Mouse (Mus musculus): ENCODE data around the gene Tbck.
A peak's percentile ranks its signal among the peaks of the same experiment; 100 is the strongest.

The Tbck gene

DNA sequence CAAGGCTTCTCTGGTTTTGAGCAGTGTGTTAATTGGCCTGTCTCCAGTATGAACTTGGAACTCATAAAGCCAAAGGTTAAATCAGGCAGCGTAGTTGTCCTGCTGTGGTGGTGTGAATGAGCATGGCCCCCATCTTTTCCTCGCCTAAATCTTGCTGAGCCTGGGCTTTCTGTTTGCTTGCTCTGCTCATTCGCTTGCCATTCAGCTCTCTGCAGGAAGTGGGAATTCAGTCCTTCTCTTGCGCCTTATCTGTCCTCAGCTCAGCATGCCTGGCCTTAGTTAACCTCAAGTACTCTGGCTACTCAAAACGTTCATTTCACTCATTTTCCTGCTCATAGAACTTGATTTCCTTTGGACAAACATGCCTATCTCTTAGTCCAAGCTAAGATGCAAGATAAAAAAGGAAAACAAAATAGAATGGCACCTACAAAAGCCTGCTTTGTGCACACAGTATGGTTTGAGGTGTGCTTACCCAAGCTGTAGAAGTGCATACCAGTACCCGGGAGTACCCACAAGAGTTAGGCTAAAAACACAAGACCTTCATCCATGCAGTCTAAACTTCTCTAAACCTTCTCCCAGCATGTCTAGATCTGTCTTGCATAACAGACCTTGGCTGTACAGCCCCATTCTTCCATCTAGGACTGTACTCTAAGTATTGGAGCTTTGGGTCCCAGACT lies 151.3 kb downstream of the Tbck start:
- no peak for DNase-seq

DNA sequence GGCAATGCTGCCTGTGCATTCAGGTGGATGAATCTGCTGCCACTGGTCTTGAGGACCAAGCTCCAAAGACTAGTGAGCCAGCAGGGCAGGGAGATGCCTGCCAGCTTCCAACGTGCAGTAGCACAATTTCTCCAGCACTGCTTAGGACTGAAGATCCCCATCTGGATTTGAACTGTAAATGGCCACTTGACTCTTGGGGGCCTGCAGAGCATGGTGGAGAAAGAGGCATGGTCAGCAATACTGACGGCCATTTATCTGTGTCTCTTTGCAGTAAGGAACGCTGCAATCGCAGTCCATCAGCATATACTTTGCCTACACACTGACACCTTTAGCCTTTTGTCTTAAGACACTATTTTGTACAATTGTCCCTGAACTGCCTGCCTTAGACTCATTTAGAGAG lies 153.2 kb downstream of the Tbck start:
- DNase-seq: no peak

DNA sequence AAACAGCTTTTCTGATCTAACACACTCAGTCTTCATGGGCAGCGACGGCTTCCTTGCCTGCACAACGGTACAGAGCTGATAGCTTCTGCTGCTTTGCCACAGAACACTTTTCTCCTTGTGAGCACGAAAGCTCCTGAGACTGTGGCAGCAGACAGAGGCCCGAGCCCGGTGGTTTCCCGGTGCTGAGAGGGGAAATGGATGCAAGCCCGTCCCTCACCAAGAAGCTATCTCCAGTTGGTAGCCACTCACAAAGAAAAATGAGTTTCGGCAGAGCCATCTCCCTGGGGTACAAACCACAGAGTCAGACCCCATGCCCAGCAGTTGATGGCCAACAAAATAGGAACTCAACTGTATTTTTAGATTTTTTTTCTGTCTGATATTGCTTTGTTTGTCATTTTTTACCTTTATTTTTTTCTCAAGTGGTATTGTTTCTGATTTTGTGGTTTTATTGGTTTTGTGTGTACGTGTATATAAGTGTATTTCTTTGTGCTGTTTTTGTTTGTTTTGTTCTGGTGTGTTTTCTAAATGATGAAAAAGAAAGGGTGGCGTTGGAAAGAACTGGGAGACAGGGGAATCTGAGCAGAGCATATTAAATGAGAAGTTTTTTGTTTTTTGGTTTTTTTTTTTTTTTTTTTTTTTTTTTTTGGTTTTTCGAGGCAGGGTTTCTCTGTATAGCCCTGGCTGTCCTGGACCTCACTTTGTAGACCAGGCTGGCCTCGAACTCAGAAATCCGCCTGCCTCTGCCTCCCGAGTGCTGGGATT lies 154.9 kb downstream of the Tbck start:
- DNase-seq: no peak

GRCm38 (mm10) chr3:132839516-132839915 lies 155.6 kb downstream of the Tbck start:
- DNase-seq: peak; percentile 36

GRCm38 (mm10) chr3:132842676-132843075 lies 158.7 kb downstream of the Tbck start:
- DNase-seq: no peak

- no peak for DNase-seq
These were observed 165.7 kb downstream of the Tbck start for GRCm38 (mm10) chr3:132849669-132850068.

GRCm38 (mm10) chr3:132850431-132850830 lies 166.5 kb downstream of the Tbck start:
- DNase-seq: no peak

- DNase-seq: no peak
These were observed 167.5 kb downstream of the Tbck start for GRCm38 (mm10) chr3:132851417-132851816.

- no peak for DNase-seq
These were observed 168.1 kb downstream of the Tbck start for GRCm38 (mm10) chr3:132851841-132852728.

- DNase-seq: no peak
These were observed 170.3 kb downstream of the Tbck start for GRCm38 (mm10) chr3:132854271-132854670.

DNA sequence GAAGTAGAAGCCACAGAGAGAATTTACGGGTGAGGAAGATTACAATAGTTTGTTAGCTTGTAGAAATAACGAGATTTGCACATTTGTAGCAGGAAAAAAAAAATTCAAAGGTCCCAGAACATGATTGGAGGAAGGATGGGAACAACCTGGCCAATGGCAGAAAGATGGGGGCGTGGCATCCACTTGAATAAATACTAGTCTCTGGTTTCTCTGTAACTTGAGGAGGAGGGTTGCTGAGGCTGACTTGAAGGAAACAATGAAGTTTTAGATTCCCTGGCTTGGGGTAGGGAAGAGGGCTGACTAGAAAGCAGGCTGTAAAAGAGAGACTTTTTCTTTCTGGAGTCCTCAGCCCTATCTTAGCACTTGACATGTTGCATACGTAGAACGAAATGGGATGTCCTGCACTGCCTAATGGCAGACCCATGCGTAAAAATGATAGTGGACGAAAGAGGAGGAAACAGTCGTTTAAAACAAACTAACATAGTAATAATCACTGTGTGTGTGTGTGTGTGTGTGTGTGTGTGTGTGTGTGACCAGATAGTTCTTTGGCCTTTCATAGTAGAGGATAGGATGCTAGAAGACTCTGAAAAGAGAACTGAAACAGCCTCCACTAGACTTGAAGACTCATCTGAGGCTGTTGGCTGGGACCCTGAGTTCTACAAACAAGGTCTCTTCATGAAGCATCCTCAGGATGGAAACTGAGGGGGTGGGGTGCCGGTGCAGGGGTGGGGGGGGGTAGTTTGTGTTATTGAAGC lies 171.7 kb downstream of the Tbck start:
- no peak for DNase-seq

- no peak for DNase-seq
These were observed 172.7 kb downstream of the Tbck start for GRCm38 (mm10) chr3:132856651-132857050.

DNA sequence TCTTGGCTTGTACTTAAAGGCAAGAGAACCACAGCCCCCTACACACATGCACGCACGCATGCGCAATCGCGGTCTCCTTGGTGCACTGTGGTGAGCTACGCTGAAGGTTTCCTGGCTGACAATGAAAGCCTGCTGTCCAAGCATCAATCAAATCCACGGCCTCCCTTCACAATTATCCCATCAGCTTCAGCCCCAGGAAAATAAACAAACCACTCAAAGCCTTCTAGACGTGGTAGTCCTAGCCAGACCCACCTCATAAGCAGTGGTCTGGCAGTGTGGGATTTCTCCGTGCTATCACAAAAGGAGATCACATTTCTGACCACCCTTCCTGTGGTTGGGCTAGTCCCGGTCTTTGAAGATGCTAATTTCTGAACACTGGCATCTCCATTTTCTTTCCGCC lies 174.9 kb downstream of the Tbck start:
- DNase-seq: no peak

DNA sequence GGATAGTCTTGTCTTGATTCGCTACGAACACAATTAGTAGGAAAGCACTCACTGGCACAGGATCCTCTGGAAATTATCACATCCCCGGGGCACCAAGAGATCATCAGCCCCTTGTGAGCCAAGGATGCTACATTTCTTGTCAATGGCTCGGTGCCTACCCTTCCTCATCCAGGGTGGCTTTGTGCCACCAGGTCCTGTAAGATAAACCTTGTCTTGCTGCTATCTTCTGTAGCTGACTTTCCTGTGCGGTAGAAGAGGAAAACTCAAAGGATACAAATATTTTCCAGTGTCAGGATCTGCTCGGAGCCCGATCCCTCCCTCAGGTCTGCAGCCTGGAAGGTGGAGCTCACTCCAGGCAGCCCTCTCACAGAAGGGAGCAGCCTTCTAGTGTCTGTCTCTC lies 175.6 kb downstream of the Tbck start:
- DNase-seq: no peak

DNA sequence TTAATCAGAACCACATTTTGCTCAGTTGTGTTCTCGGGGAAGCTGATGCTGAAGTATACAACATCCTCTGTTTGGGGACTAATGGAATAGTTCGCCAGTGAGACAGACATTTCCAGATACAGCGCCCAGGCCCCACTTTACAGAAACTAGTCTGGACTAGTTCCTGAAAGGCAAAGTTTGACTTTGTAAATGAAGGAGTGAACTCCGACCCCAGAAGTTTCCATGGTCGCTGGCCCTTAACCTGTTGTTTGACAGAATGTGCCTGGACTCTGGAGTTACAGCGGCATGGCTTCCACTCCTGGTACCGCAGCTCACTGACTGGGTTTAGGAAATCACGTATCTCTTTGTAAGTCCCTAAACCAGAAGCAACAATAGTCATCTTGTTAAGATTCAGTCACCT lies 176.9 kb downstream of the Tbck start:
- DNase-seq: peak; percentile 43

DNA sequence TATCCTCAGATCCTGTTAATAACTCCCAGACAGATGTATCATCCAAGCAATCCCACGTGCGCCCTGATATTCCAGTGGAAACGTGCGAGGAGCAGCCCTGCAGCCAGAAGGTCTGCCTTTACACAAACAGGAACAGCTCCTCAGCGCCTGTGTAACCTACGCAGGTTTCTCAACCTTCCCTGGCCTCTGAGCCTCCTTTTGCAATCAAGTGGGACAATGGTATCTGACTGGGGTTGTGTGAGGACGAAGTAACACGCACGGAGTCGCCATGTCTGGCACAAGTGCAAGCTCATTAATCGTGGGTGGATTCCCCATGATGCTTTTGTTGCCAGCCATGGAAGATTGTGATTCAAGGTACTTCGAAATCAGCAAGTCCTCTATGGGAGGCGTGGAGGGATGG lies 179.9 kb downstream of the Tbck start:
- DNase-seq: no peak

GRCm38 (mm10) chr3:132864329-132864919 lies 180.5 kb downstream of the Tbck start:
- DNase-seq: no peak

GRCm38 (mm10) chr3:132864986-132865385 lies 181.0 kb downstream of the Tbck start:
- no peak for DNase-seq

DNA sequence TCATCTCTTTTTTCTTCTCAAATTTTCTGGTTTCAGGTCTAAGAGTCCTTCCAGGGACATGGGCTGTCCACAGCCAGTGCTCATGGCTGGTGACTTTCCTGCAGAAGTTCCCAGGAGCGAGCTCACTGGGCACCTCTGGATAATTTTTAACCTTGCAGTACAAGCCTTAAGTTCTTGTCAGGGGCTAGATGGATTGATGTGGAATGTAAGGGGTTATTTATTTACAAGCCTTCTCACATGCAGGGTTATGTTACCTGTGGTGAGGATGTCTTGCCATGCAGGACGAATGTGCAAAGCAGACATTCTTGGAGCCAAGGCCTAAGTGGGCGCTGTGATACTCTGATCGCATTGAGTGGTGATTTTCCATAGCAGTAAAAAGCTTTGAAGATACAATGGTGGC lies 181.7 kb downstream of the Tbck start:
- DNase-seq: peak; percentile 34

GRCm38 (mm10) chr3:132866984-132867383 lies 183.0 kb downstream of the Tbck start:
- no peak for DNase-seq

- DNase-seq: peak; percentile 57
These were observed 184.9 kb downstream of the Tbck start for GRCm38 (mm10) chr3:132868838-132869237.

DNA sequence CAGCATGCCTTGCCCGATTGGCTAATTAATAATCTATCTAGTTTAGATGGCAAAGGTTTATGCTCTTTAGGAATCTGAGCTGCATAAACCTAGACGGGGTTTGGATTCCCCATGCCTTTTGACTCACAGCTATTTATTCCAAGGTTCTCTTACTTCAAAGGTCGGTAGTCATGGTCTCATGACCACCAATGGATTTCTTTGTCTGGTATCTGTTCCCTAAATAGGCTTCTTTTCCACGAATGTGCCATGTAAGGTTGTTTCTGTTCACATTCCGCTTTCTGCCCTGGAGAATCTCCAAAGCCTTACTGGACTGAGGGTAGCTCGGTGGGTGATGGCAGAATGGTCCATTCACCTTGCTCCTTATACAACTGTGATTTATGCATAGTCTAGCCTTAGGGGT lies 186.1 kb downstream of the Tbck start:
- DNase-seq: no peak
